ENCODE assay signal across 7 mouse cellular contexts in the genomic region with DNA sequence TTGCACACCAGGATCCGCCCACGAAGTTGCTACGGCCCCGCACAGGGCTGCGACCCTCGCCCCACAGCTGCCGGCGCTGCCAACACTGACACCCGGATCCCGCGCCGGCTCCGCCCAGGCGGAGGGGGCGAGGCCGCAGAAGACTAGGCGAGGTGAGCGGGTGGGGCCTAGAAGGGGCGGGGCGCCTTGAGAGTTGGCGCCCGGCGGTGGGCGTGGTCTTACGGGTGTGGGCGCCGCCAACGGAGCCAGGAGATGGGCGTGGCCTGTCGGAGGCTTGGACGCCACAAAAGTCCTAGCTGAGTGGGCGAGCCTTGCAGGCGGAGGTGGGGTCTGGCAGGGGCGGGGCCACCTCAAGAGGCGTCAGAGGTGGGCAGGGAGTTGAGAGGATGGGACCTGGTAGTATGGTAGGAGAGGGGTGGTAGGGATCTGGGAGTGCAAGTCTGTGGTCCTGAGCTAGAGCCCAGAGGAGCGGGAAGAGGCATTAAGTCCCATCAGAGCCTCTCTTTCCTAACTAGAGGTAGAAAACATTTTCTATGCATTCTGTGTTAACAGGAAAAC. TPM values are rescaled to one million over a fixed set of nuclear protein-coding genes. Genes with fewer than 3 reads are reported as not detected.
A peak's percentile ranks its signal among the peaks of the same experiment; 100 is the strongest.
DNase-seq lines count a peak whose midpoint lies in the region; ATAC-seq lines count a peak whose summit lies in the region.

A gene (minus strand): TSS at position 158 of the 558 bp plus-strand sequence.

- peak; percentile 95 for ATAC-seq in intestine, embryonic 15.5 days

- H3K4me1 ChIP-seq in intestine, embryonic 15.5 days (replicated peaks) = peaks cover 7% of the 10 kb centered on the region; the same call in 1 of the 2 replicates
- peaks cover 15% of the 10 kb centered on the region for H3K4me1 ChIP-seq in midbrain, embryonic 10.5 days

- H3K4me3 ChIP-seq in intestine, embryonic 15.5 days (replicated peaks) = peak within 1 kb of the TSS; percentile 57
- peak within 1 kb of the TSS; percentile 65 for H3K4me3 ChIP-seq in midbrain, embryonic 10.5 days

- peak within 1 kb of the TSS; percentile 88 for H3K4me2 ChIP-seq in intestine, embryonic 15.5 days (replicated peaks)

- DNase-seq in adrenal gland, adult 18-20 months (ENCODE audit: low spot score in 2 of 2) = peak; percentile 95 to 96
- DNase-seq in embryo, embryonic 11 days = peak; percentile 100
- peak; percentile 90 to 91 for DNase-seq in gastrocnemius, postnatal 36 days
- DNase-seq in left cerebral cortex, postnatal 25 days (ENCODE audit: low spot score in 2 of 2) = peak; percentile 91 to 92
- DNase-seq in midbrain, embryonic 10.5 days (ENCODE audit: low spot score) = peak; percentile 97
- DNase-seq in right cerebral cortex, postnatal 4 days = peak; percentile 89

- H3K27me3 ChIP-seq in intestine, embryonic 15.5 days (replicated peaks) = no peaks in the 10 kb centered on the region
- H3K27me3 ChIP-seq in midbrain, embryonic 10.5 days (ENCODE audit: low read depth, poor library complexity, severe bottlenecking) = peaks cover 38% of the 10 kb centered on the region

- H3K9me3 ChIP-seq in intestine, embryonic 15.5 days = no peaks in the 10 kb centered on the region
- no peaks in the 10 kb centered on the region for H3K9me3 ChIP-seq in midbrain, embryonic 10.5 days (replicated peaks)

- under 1% methylated on average over 36 of the region's 36 CpGs for WGBS in intestine, embryonic 15.5 days
- WGBS in midbrain, embryonic 10.5 days = under 1% methylated on average over 36 of the region's 36 CpGs

- no peaks in the 10 kb centered on the region for H3K36me3 ChIP-seq in intestine, embryonic 15.5 days
- no peaks in the 10 kb centered on the region for H3K36me3 ChIP-seq in midbrain, embryonic 10.5 days

- intact Hi-C loops in gastrocnemius, postnatal 36 days (cut with DNase I) = no loop called here
- intact Hi-C loops in left cerebral cortex, postnatal 25 days (cut with DNase I) = loop anchor here (5.0 kb wide), 2 partner anchors 144 to 301 kb away; a partner anchor contains a TSS

- peak within 1 kb of the TSS; percentile 74 for H3K27ac ChIP-seq in intestine, embryonic 15.5 days
- peak within 1 kb of the TSS; percentile 81 for H3K27ac ChIP-seq in midbrain, embryonic 10.5 days (replicated peaks)

- peak within 1 kb of the TSS; percentile 63 for H3K9ac ChIP-seq in intestine, embryonic 15.5 days

RNA-seq across cellular contexts. Expression of the gene that starts here (rescaled TPM):
- 10 to 100 TPM; 40.6 to 43.4 TPM for total RNA-seq in adrenal gland, adult 18-20 months (2021)
- 1 to 10 TPM; 2.3 to 4.1 TPM for total RNA-seq in gastrocnemius, postnatal 36 days (2021)
- 34.6 and 41.9 TPM in 2 replicates for polyA plus RNA-seq in intestine, embryonic 15.5 days (2015; fragmentation: Nextera tagmentation; extraction: Ambion mirVana)
- 10 to 100 TPM; 15.4 to 17.5 TPM for total RNA-seq in left cerebral cortex, postnatal 25 days (2021)
- polyA plus RNA-seq in midbrain, embryonic 10.5 days (2016; fragmentation: Nextera tagmentation; extraction: Ambion mirVana) = 8.3 and 9.7 TPM in 2 replicates

Comparison
In these comparisons a context has a peak if more than half of its experiments do, and no peak if none do; other contexts are left out.
1. Peak in every context shown above with its lines: DNase-seq, ATAC-seq, H3K4me3 ChIP-seq and H3K27ac ChIP-seq.